Mouse (Mus musculus) forebrain, embryonic 11.5 days (tissue): ENCODE measurements around the gene Ranbp3l. TPM values are rescaled to one million over a fixed set of nuclear protein-coding genes. Genes with fewer than 3 reads are reported as not detected.
A peak's percentile ranks its signal among the peaks of the same experiment; 100 is the strongest.

Experiments used
- ATAC-seq: fragments of 200-750 bp; cut with Nextera tagmentation; replicated peaks from 2 replicates; pipeline ENCODE4 v1.8.0; 2017; ENCODE audit warnings: moderate TSS enrichment; ENCODE audit not compliant: low FRiP score
- DNase-seq: peaks from one replicate; pipeline ENCODE4 v3.0.0-alpha.2; 2017; ENCODE audit warnings: low spot score
- H3K27ac ChIP-seq: fragments of 300-500 bp; sonication (generic); 2 replicates; pipeline ENCODE4 v1.5.1; 2014; ENCODE audit warnings: low read depth, low read length
- H3K27me3 ChIP-seq: fragments of 300-500 bp; sonication (generic); 2 replicates; pipeline ENCODE4 v1.6.1; 2014; ENCODE audit warnings: mild to moderate bottlenecking, low read length, mixed read lengths; ENCODE audit not compliant: control insufficient read depth, insufficient read depth
- H3K36me3 ChIP-seq: fragments of 300-500 bp; sonication (generic); 2 replicates; pipeline ENCODE4 v1.6.1; 2014; ENCODE audit warnings: mild to moderate bottlenecking, low read length, moderate library complexity, mixed read lengths; ENCODE audit not compliant: control insufficient read depth, insufficient read depth
- H3K4me1 ChIP-seq: fragments of 300-500 bp; sonication (generic); replicated peaks from 2 replicates; pipeline ENCODE4 v1.6.1; 2014; ENCODE audit warnings: low read length, mixed read lengths; ENCODE audit not compliant: control insufficient read depth, insufficient read depth
- H3K4me2 ChIP-seq: fragments of 300-500 bp; sonication (generic); 2 replicates; pipeline ENCODE4 v1.6.1; 2014; ENCODE audit warnings: low read depth, mild to moderate bottlenecking, low read length, moderate library complexity, mixed read lengths; ENCODE audit not compliant: severe bottlenecking
- H3K4me3 ChIP-seq: fragments of 300-500 bp; sonication (generic); 2 replicates; pipeline ENCODE4 v1.5.1; 2014; ENCODE audit warnings: low read depth, low read length
- H3K9ac ChIP-seq: fragments of 300-500 bp; sonication (generic); 2 replicates; pipeline ENCODE4 v1.6.1; 2014; ENCODE audit warnings: low read length
- H3K9me3 ChIP-seq: fragments of 300-500 bp; sonication (generic); 2 replicates; pipeline ENCODE4 v1.6.1; 2016; ENCODE audit warnings: low read length, mixed read lengths; ENCODE audit not compliant: control insufficient read depth
- WGBS: fragments of 180-500 bp; shearing (Covaris S2); extraction: QIAGEN DNeasy Blood & Tissue Kit; methylation state at CpG from one replicate; pipeline ENCODE4 v1.1.7; 2014; 5-methylcytosine and 5-hydroxymethylcytosine counted together
- polyA plus RNA-seq: library from polyadenylated mRNA; unstranded; fragments of >200 nt; fragmentation: Nextera tagmentation; extraction: Ambion mirVana; gene quantifications from 2 replicates; pipeline ENCODE4 v1.2.1, GENCODE M21; 2014

Gene Ranbp3l
- polyA plus RNA-seq, 1 experiment from 2014 or later, result 1.9 TPM

- Histone ChIP-seq H3K4me3 (no peak overlapping the region), H3K9ac (no peak overlapping the region), H3K27me3 (no peaks in the 10 kb centered on the region), H3K4me2 (no peak overlapping the region), H3K9me3 (no peaks in the 10 kb centered on the region), H3K4me1 (peaks cover 3% of the 10 kb centered on the region; the same call in 1 of the 2 replicates), H3K36me3 (peaks cover 4% of the 10 kb centered on the region; the same call in 1 of the 2 replicates), H3K27ac (no peak overlapping the region)
- ATAC-seq, result peak; percentile 93
- peak; percentile 69 for DNase-seq
- 25% methylated on average over 13 of the region's 13 CpGs for WGBS
Observed at GRCm38 (mm10) chr15:9094366-9094750, 126.6 kb downstream of the Ranbp3l start.

DNA sequence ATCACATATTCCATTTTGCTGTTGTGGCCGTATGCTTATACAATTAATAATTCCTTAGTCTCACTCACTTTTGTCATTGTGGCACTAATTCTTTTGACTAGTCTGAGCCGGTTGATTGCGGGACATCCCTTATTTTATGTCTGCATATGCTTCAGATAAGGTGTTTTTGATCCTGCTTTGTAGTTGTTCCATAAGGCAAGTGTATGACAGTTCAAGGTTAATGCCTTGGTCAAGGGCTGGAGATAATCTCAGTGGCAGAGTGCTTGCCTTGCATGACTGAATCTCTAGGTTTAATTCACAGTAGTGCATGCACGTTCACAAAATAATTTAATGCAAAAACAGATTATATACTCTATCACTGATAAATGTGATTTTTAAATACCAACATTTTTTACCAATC is 129.1 kb downstream of the Ranbp3l start:
- Histone ChIP-seq H3K36me3 (peaks cover 4% of the 10 kb centered on the region; the same call in 1 of the 2 replicates), H3K9ac (no peak overlapping the region), H3K4me3 (no peak overlapping the region), H3K4me2 (no peak overlapping the region), H3K27ac (no peak overlapping the region), H3K27me3 (no peaks in the 10 kb centered on the region), H3K4me1 (peaks cover 3% of the 10 kb centered on the region; the same call in 1 of the 2 replicates), H3K9me3 (no peaks in the 10 kb centered on the region)
- DNase-seq, result no peak
- WGBS, result 94% methylated on average over 4 of the region's 4 CpGs
- ATAC-seq, result no peak

- Histone ChIP-seq H3K4me2 (no peak overlapping the region), H3K27me3 (no peaks in the 10 kb centered on the region), H3K4me3 (no peak overlapping the region), H3K27ac (no peak overlapping the region), H3K4me1 (no peaks in the 10 kb centered on the region), H3K9me3 (no peaks in the 10 kb centered on the region), H3K36me3 (no peaks in the 10 kb centered on the region; the same call in 1 of the 2 replicates), H3K9ac (no peak overlapping the region)
- no peak for DNase-seq
- WGBS, result 91% methylated on average over 10 of the region's 10 CpGs
- ATAC-seq, result no peak
Observed at GRCm38 (mm10) chr15:9100446-9101077, 132.8 kb downstream of the Ranbp3l start.

GRCm38 (mm10) chr15:9106303-9107074 is 138.7 kb downstream of the Ranbp3l start:
- DNase-seq (no peak), ATAC-seq (no peak)
- whole genome bisulfite sequencing, result 90% methylated on average over 13 of the region's 13 CpGs
- Histone ChIP-seq H3K4me2 (no peak overlapping the region), H3K9ac (no peak overlapping the region), H3K27me3 (no peaks in the 10 kb centered on the region), H3K9me3 (no peaks in the 10 kb centered on the region), H3K4me1 (no peaks in the 10 kb centered on the region), H3K4me3 (no peak overlapping the region), H3K27ac (no peak overlapping the region), H3K36me3 (no peaks in the 10 kb centered on the region; the same call in 1 of the 2 replicates)

DNA sequence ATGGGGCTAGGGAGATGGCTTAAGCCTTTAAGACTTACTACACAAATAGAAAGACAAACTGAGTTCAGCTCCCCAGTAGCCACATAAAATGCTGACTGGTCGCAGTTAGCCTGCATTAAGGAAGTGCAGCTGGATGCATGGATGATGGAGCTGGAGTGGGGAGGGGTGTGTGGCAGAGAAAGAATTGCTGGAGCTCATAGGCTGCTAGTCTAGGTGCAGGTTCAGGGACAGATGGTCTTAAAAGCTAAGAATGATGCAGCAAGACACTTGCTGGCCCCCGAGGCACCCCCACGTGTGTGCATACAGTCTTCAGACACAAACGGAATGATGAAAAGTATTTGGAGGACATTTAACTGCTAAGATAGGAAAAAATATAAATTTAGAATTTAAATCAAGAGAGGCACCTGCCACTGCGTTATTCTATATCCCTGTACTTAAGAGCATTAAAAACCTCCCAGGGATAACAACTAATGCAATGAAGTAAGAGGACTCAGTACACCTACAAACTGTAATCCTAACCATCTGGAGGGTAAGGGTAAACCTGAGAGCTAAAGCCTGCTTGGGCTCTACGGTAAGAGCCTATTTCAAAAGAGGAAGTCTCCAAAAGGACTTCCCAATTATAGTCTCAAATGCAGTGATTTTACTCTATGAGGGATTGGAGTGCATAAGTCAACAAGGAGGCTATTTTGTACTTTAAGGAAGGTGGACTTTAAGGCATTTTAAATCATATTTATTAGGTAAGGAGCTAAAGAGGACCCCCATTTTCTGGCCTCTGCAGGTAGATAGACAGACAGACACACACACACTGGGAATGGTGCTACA is 143.0 kb downstream of the Ranbp3l start:
- Histone ChIP-seq H3K9me3 (no peaks in the 10 kb centered on the region), H3K27me3 (no peaks in the 10 kb centered on the region), H3K36me3 (peaks cover 6% of the 10 kb centered on the region), H3K9ac (no peak overlapping the region), H3K27ac (no peak overlapping the region), H3K4me2 (no peak overlapping the region), H3K4me3 (no peak overlapping the region), H3K4me1 (no peaks in the 10 kb centered on the region)
- 90% methylated on average over 6 of the region's 6 CpGs for WGBS
- no peak for DNase-seq
- no peak for ATAC-seq

- whole genome bisulfite sequencing, result 88% methylated on average over 3 of the region's 3 CpGs
- DNase-seq (no peak), ATAC-seq (no peak)
- H3K27me3 ChIP-seq, result no peaks in the 10 kb centered on the region
- no peak overlapping the region for H3K9ac ChIP-seq
- H3K9me3 ChIP-seq, result no peaks in the 10 kb centered on the region
- H3K4me1 ChIP-seq, result no peaks in the 10 kb centered on the region
- peaks cover 10% of the 10 kb centered on the region for H3K36me3 ChIP-seq
- no peak overlapping the region for H3K4me2 ChIP-seq
- no peak overlapping the region for H3K27ac ChIP-seq
- H3K4me3 ChIP-seq, result no peak overlapping the region
Observed at GRCm38 (mm10) chr15:9111648-9112047, 143.9 kb downstream of the Ranbp3l start.

GRCm38 (mm10) chr15:9113556-9113955 is 145.8 kb downstream of the Ranbp3l start:
- WGBS, result 91% methylated on average over 9 of the region's 9 CpGs
- DNase-seq (no peak), ATAC-seq (no peak)
- Histone ChIP-seq H3K9ac (no peak overlapping the region), H3K4me1 (no peaks in the 10 kb centered on the region), H3K27ac (no peak overlapping the region), H3K27me3 (no peaks in the 10 kb centered on the region), H3K4me2 (no peak overlapping the region), H3K4me3 (no peak overlapping the region), H3K9me3 (no peaks in the 10 kb centered on the region), H3K36me3 (peaks cover 13% of the 10 kb centered on the region)

DNA sequence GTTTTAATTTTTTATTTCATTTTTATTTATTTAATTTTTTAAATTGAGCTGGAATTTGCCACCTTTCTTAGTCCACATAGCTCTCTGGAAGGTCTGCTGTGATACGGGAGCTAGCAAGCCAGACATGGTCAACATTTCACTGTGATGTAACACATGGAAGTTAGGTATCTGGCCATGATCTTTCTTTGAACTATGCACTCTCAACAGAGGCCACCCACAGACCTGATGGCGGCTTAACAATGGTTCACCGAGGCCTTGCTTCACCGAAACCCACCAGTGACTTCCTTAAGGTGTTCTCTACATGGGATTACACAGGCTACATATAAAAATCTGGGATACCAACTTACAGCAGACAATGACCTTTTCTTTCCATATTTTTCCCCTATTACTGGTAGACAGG is 146.4 kb downstream of the Ranbp3l start:
- Histone ChIP-seq H3K36me3 (peaks cover 16% of the 10 kb centered on the region), H3K27ac (no peak overlapping the region), H3K9ac (no peak overlapping the region)

More for the DNA sequence above, 146.4 kb downstream of the Ranbp3l start:
- H3K4me2 ChIP-seq, result no peak overlapping the region
- no peak overlapping the region for H3K4me3 ChIP-seq
- DNase-seq (no peak), ATAC-seq (no peak)
- H3K9me3 ChIP-seq, result no peaks in the 10 kb centered on the region
- no peaks in the 10 kb centered on the region for H3K27me3 ChIP-seq
- no peaks in the 10 kb centered on the region for H3K4me1 ChIP-seq
- 93% methylated on average over 4 of the region's 4 CpGs for WGBS
